Mouse (Mus musculus): ENCODE data around the gene Rsph3b.
"Not testable (repeated sequence)": the region's sequence is repeated elsewhere in the genome, so short reads cannot be mapped to it uniquely, and the experiment has no call there.

- not testable (repeated sequence) for TF ChIP-seq CTCF (IDR thresholded peaks at IDR 0.05; ENCODE audit: extremely low read depth, insufficient read depth, insufficient read length, insufficient replicate concordance); POLR2A (IDR thresholded peaks at IDR 0.05; ENCODE audit: low read depth, low read length)
Observed at GRCm38 (mm10) chr17:6986118-6986517, 37.6 kb upstream of the Rsph3b start.
